Mouse (Mus musculus) limb, embryonic 11.5 days (tissue): ENCODE measurements at regions not wholly inside any gene's neighbourhood (a gene's known extent, or its start where the extent isn't known, plus 50 kb on each side); places are given as distances from the start of the nearest gene placed in this dataset.
A peak's percentile ranks its signal among the peaks of the same experiment; 100 is the strongest.

Source experiments
- ATAC-seq: fragments of 200-750 bp; cut with Nextera tagmentation; 2 replicates; pipeline ENCODE4 v1.8.0; 2017; ENCODE audit warnings: low read depth; ENCODE audit not compliant: insufficient number of reproducible peaks, low FRiP score, low TSS enrichment
- DNase-seq: peaks from one replicate; pipeline ENCODE4 v3.0.0-alpha.2; 2015; ENCODE audit warnings: low spot score
- H3K27ac ChIP-seq: fragments of 300-500 bp; sonication (generic); replicated peaks from 2 replicates; pipeline ENCODE4 v1.5.1; 2014; ENCODE audit warnings: low read depth, mild to moderate bottlenecking, low read length
- H3K27me3 ChIP-seq: fragments of 300-500 bp; sonication (generic); 2 replicates; pipeline ENCODE4 v1.6.1; 2014; ENCODE audit warnings: mild to moderate bottlenecking, low read length, mixed read lengths; ENCODE audit not compliant: control insufficient read depth, insufficient read depth
- H3K36me3 ChIP-seq: fragments of 300-500 bp; sonication (generic); 2 replicates; pipeline ENCODE4 v1.6.1; 2014; ENCODE audit warnings: mild to moderate bottlenecking, low read length, moderate library complexity, mixed read lengths; ENCODE audit not compliant: control insufficient read depth, insufficient read depth
- H3K4me1 ChIP-seq: fragments of 300-500 bp; sonication (generic); 2 replicates; pipeline ENCODE4 v1.6.1; 2014; ENCODE audit warnings: low read length, mixed read lengths; ENCODE audit not compliant: control insufficient read depth, insufficient read depth
- H3K4me2 ChIP-seq: fragments of 300-500 bp; sonication (generic); 2 replicates; pipeline ENCODE4 v1.6.1; 2014; ENCODE audit warnings: low read depth, mild to moderate bottlenecking, moderate library complexity; ENCODE audit not compliant: severe bottlenecking
- H3K4me3 ChIP-seq: fragments of 300-500 bp; sonication (generic); 2 replicates; pipeline ENCODE4 v1.5.1; 2014; ENCODE audit warnings: low read depth, low read length
- H3K9ac ChIP-seq: fragments of 300-500 bp; sonication (generic); 2 replicates; pipeline ENCODE4 v1.6.1; 2014; ENCODE audit warnings: mild to moderate bottlenecking, low read length
- H3K9me3 ChIP-seq: fragments of 300-500 bp; sonication (generic); 2 replicates; pipeline ENCODE4 v1.6.1; 2016; ENCODE audit warnings: low read length; ENCODE audit not compliant: control insufficient read depth
- WGBS: fragments of 180-500 bp; shearing (Covaris S2); extraction: QIAGEN DNeasy Blood & Tissue Kit; methylation state at CpG from one replicate; pipeline ENCODE4 v1.1.7; 2014; 5-methylcytosine and 5-hydroxymethylcytosine counted together

DNA sequence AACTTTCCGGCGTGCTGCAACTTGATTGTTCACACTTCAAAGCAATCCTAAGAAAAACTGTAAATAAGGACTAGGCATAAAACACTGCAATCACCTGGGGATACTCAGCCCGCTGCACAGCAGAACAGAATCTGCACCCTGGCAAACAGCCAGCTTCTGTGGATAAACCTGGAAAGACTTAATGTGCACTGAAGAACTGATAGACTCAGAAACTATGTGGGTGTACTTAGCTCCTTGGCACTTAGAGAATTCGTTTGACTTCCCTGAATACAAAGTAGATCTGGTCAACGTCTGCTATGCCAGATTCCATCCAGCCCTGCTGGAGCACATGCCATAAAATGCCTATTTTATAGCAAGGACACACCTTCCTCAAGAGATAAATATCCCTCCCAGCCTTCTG, 266.9 kb downstream of the Mdfic start:
- Histone ChIP-seq H3K9me3 (no peaks in the 10 kb centered on the region), H3K27me3 (no peaks in the 10 kb centered on the region), H3K36me3 (no peaks in the 10 kb centered on the region), H3K4me2 (no peak overlapping the region), H3K27ac (no peak overlapping the region), H3K4me1 (no peaks in the 10 kb centered on the region), H3K9ac (no peak overlapping the region), H3K4me3 (no peak overlapping the region)
- DNase-seq (peak; percentile 43), ATAC-seq (peak; percentile 60; the same call in 1 of the 2 replicates)
- 23% methylated on average over 5 of the region's 5 CpGs for WGBS
